Mouse (Mus musculus) megakaryocyte, embryonic 14.5 days (primary cell): ENCODE results near the gene B4galt3. TPM values are rescaled to one million over a fixed set of nuclear protein-coding genes. Genes with fewer than 3 reads are reported as not detected.

ENCODE experiments used
- H3K27me3 ChIP-seq: replicated peaks from 2 replicates; pipeline ENCODE3; 2012; ENCODE audit warnings: inconsistent platforms
- H3K36me3 ChIP-seq: replicated peaks from 2 replicates; pipeline ENCODE3; 2012; ENCODE audit warnings: low read length, inconsistent platforms, mixed read lengths
- H3K4me1 ChIP-seq: 2 replicates; pipeline ENCODE4 v1.6.1; 2012; ENCODE audit warnings: inconsistent platforms
- H3K4me3 ChIP-seq: replicated peaks from 2 replicates; pipeline ENCODE3; 2012; ENCODE audit warnings: moderate library complexity, mild to moderate bottlenecking, inconsistent platforms
- H3K9me3 ChIP-seq: 2 replicates; pipeline ENCODE4 v1.6.1; 2012; ENCODE audit warnings: inconsistent platforms
- FLI1 ChIP-seq: IDR thresholded peaks from 2 replicates; pipeline ENCODE4 v1.6.1; 2012; ENCODE audit warnings: low read length, inconsistent platforms, mixed read lengths
- GATA1 ChIP-seq: IDR thresholded peaks from 3 replicates; pipeline ENCODE4 v1.6.1; 2012; ENCODE audit warnings: mixed read lengths, low read length, inconsistent platforms, borderline replicate concordance
- polyA plus RNA-seq: library from polyadenylated mRNA; stranded (reverse); fragments of >175 nt; gene quantifications from 2 replicates; pipeline ENCODE4 v1.2.3, GENCODE M21; 2012; ENCODE audit warnings: low replicate concordance; ENCODE audit not compliant: insufficient read depth

The B4galt3 gene
- polyA plus RNA-seq, 1 experiment, result 20.6 TPM

GRCm38 (mm10) chr1:171229750-171230149 lies 40.4 kb upstream of the B4galt3 start:
- TF ChIP-seq GATA1, result no peak
- TF ChIP-seq FLI1, result no peak
- Histone ChIP-seq H3K27me3 (no peaks in the 10 kb centered on the region), H3K4me1 (peaks cover 50% of the 10 kb centered on the region), H3K36me3 (peaks cover 63% of the 10 kb centered on the region), H3K9me3 (no peaks in the 10 kb centered on the region), H3K4me3 (no peak overlapping the region)

GRCm38 (mm10) chr1:171230215-171230614 lies 39.9 kb upstream of the B4galt3 start:
- peaks cover 63% of the 10 kb centered on the region for H3K36me3 ChIP-seq
- H3K27me3 ChIP-seq, result no peaks in the 10 kb centered on the region
- TF ChIP-seq FLI1 (no peak), GATA1 (no peak)
- H3K4me3 ChIP-seq, result no peak overlapping the region
- peaks cover 55% of the 10 kb centered on the region for H3K4me1 ChIP-seq
- H3K9me3 ChIP-seq, result no peaks in the 10 kb centered on the region

GRCm38 (mm10) chr1:171231844-171232243 lies 38.3 kb upstream of the B4galt3 start:
- Histone ChIP-seq H3K27me3 (no peaks in the 10 kb centered on the region), H3K4me1 (peaks cover 61% of the 10 kb centered on the region), H3K4me3 (peak overlapping the region; percentile 91), H3K9me3 (no peaks in the 10 kb centered on the region), H3K36me3 (peaks cover 68% of the 10 kb centered on the region)
- no peak for TF ChIP-seq GATA1
- no peak for TF ChIP-seq FLI1

- TF ChIP-seq GATA1, result no peak
- no peak for TF ChIP-seq FLI1
- Histone ChIP-seq H3K9me3 (no peaks in the 10 kb centered on the region), H3K36me3 (peaks cover 70% of the 10 kb centered on the region), H3K4me1 (peaks cover 65% of the 10 kb centered on the region), H3K27me3 (no peaks in the 10 kb centered on the region), H3K4me3 (peak overlapping the region; percentile 91)
These were observed 37.8 kb upstream of the B4galt3 start for GRCm38 (mm10) chr1:171232348-171232747.

DNA sequence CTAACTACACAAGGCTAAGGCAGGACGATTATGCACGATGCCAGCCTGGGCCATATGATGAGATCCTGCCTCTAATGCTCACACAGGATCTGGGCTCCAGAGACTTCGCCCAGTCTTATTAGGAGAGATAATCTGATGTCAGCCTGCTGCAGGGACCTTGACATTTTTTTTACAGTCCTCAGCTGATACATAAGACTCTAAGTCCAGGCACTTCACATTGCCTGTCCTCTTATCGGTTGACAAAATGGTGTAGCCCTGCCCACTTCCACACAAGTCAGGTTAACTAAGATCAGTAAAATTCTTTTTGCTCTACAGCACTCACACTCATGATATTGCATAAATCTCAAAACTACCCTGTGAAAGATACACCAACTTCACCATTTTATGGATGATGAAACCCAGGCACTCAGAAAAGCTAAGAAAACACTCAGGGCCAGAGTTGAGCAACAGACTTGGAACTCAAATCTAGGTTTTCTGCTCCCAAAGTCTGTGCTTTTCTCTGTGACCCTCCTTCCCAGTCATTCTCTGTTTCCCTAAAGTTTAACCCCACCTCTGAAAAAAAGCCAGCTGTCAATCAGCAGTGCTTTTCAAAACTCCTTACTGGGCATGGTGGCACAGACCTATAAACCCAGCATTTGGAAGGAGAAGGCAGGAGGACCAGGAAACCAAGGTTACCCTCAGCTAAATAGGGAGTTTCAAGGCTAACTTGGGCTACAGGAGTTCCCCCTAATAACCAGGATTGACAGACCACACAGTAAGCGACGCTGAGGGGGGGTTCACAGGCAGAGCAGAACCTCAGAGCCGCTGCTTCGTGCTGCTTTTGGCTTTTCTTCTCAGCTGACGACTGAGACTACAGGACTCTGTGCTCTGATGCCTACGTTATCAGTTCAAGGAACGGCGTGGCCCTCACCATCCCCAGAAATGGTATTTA lies 37.1 kb upstream of the B4galt3 start:
- peak overlapping the region; percentile 91 for H3K4me3 ChIP-seq
- no peak for TF ChIP-seq FLI1
- TF ChIP-seq GATA1, result no peak
- H3K36me3 ChIP-seq, result peaks cover 70% of the 10 kb centered on the region
- peaks cover 68% of the 10 kb centered on the region for H3K4me1 ChIP-seq
- H3K9me3 ChIP-seq, result no peaks in the 10 kb centered on the region
- H3K27me3 ChIP-seq, result no peaks in the 10 kb centered on the region

GRCm38 (mm10) chr1:171234126-171234525 lies 36.0 kb upstream of the B4galt3 start, which contains the start of gene Fcer1g:
Fcer1g (minus strand) TSS chr1:171234365.
- no peaks in the 10 kb centered on the region for H3K9me3 ChIP-seq
- H3K27me3 ChIP-seq, result no peaks in the 10 kb centered on the region
- H3K36me3 ChIP-seq, result peaks cover 71% of the 10 kb centered on the region
- peak within 1 kb of the TSS; percentile 91 for H3K4me3 ChIP-seq
- H3K4me1 ChIP-seq, result peaks cover 74% of the 10 kb centered on the region
- no peak for TF ChIP-seq GATA1
- no peak for TF ChIP-seq FLI1

DNA sequence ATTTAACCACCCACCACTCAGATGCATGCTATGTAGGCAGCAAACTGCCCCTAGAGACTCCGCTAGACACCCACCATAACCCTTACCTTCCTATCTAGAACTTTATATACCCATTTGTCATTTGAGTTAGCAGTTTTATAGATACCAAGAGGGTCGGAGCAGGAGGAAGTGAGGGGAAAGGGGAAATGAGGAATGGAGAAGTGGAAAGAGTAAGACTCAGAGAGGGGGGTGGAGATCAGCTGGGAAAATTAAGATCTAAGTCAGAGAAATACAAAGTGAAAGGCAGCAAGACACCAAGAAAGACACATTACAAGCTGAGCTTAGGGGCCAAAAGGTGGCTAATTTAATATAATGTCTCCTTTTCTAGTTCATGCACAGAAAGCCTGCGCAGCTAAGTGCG lies 35.6 kb upstream of the B4galt3 start:
- no peak for TF ChIP-seq GATA1
- TF ChIP-seq FLI1, result no peak
- Histone ChIP-seq H3K27me3 (no peaks in the 10 kb centered on the region), H3K9me3 (no peaks in the 10 kb centered on the region), H3K4me3 (peak overlapping the region; percentile 91), H3K4me1 (peaks cover 74% of the 10 kb centered on the region), H3K36me3 (peaks cover 72% of the 10 kb centered on the region)

- Histone ChIP-seq H3K4me3 (no peak overlapping the region), H3K4me1 (peaks cover 68% of the 10 kb centered on the region), H3K27me3 (no peaks in the 10 kb centered on the region), H3K36me3 (peaks cover 72% of the 10 kb centered on the region), H3K9me3 (no peaks in the 10 kb centered on the region)
- TF ChIP-seq FLI1 (no peak), GATA1 (no peak)
These were observed 34.3 kb upstream of the B4galt3 start for GRCm38 (mm10) chr1:171235791-171236190.

DNA sequence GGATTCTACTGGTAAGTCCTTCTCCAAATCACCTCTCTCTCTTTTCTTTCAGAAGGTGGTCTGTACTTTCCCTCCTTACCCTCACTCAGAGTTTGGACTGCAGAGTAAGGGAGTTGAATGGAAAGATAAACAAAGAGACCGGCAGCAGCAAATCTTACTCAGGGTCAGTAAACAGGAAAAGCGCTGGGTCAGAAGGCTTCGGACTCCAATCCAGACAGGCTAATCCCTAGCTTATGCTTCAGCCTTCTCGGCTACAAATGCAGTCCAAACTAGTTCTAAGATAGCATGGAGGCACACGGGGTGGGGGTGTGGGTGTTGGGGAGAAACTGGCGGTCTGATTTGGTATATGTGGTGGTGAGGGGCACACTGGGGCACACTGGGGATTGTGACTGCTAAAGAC lies 32.7 kb upstream of the B4galt3 start:
- TF ChIP-seq FLI1 (no peak), GATA1 (no peak)
- Histone ChIP-seq H3K4me1 (peaks cover 56% of the 10 kb centered on the region), H3K27me3 (no peaks in the 10 kb centered on the region), H3K36me3 (peaks cover 83% of the 10 kb centered on the region), H3K9me3 (no peaks in the 10 kb centered on the region), H3K4me3 (no peak overlapping the region)

GRCm38 (mm10) chr1:171238463-171238862 lies 31.7 kb upstream of the B4galt3 start:
- Histone ChIP-seq H3K27me3 (no peaks in the 10 kb centered on the region), H3K4me3 (no peak overlapping the region), H3K9me3 (no peaks in the 10 kb centered on the region), H3K4me1 (peaks cover 49% of the 10 kb centered on the region), H3K36me3 (peaks cover 94% of the 10 kb centered on the region)
- TF ChIP-seq FLI1 (no peak), GATA1 (no peak)
